Mouse (Mus musculus) G1E-ER4 (cell line): Measurements from ENCODE around the gene Atxn1. TPM values are rescaled to one million over a fixed set of nuclear protein-coding genes. Genes with fewer than 3 reads are reported as not detected.

Experiments used
- GATA1 ChIP-seq: IDR thresholded peaks from one replicate; pipeline ENCODE4 v1.8.0; 2012; ENCODE audit warnings: low read length, inconsistent platforms
- polyA plus RNA-seq: library from polyadenylated mRNA; stranded (reverse); fragments of >175 nt; gene quantifications from 2 replicates; pipeline ENCODE4 v1.2.3, GENCODE M21; 2012

Atxn1 gene
- polyA plus RNA-seq, 1 experiment = 5.5 TPM

- peak; percentile 74 for TF ChIP-seq GATA1
Measured at GRCm38 (mm10) chr13:45849145-45850023, 115.4 kb downstream of the Atxn1 start.

DNA sequence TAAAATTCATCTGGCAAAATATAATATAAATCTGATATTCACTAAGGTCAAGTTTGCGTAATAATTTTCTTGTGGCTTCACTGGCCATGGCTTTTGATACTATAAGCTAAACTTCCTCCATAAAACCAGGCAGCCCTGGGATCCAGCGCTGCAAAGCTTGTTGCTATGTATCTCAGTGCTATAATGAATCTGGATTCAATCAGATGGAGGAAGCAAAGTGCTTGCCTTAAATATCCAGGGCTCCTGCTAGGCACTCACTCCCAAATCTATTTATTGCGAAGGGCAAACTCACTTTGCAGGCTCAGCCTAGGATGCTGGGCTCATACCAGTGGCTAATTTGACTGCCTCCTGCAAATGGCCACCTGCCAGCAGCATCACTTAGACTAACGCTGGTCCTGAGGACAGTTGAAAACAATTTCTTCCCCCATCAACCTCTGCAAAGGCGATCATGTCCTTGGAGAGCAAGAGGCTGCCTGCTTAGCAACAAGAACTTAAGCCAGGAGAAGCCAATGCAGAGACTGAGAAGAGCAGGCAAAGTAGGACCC lies 122.2 kb downstream of the Atxn1 start:
- TF ChIP-seq GATA1 = no peak

GRCm38 (mm10) chr13:45839901-45840300 lies 124.9 kb downstream of the Atxn1 start:
- TF ChIP-seq GATA1 = no peak

- TF ChIP-seq GATA1 = no peak
Measured at GRCm38 (mm10) chr13:45837609-45838220, 127.1 kb downstream of the Atxn1 start.

GRCm38 (mm10) chr13:45836377-45837054 lies 128.3 kb downstream of the Atxn1 start:
- TF ChIP-seq GATA1 = no peak

DNA sequence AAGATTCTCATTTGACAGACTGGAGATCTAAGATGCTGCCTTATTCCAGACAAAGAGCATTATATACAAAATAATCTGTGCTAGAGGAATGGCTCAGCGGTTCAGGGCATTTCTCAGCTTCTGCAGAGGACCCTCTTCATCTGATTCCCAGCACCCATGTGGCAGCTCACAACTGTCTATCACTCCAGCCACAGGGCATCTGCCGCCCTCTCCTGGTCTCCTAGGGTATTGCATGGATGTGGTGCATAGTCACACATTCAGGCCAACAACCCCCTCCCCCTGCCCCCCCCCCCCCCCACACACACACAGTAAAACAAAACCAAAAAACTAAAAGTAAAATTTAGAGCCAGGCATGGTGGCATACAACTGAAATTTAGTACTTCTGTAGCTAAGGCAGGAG lies 130.5 kb downstream of the Atxn1 start:
- TF ChIP-seq GATA1 = no peak

DNA sequence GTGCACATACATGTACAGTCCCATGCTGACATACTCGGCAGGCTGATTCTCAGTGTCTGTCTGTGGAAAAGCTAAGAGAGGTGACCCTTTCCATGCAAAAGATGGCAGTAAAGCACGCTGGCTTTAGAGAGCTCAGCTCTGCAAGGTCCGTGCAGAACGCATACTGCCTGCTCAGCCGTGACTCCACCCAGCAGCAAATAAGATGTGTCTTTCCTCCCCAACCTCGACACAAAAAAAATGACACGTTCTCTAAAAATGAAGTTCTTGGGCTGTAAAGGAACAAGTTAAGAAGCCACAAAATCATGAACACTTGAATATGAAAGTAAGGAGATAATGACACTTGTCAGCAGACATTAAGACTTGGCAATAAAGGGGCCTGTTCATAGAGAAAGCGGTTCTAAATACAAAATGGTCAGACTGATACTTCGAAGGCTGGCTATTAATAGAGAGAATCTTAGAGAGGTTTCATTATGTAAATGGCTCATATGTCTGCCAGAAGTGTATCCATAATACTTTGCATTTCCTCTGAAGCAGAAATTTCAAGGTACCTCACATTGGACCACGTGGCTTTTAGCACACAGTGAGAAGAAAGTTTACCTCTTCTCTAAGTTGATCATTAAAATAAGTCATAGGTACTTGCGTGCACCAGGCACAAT lies 132.0 kb downstream of the Atxn1 start:
- TF ChIP-seq GATA1 = no peak

- no peak for TF ChIP-seq GATA1
Measured at GRCm38 (mm10) chr13:45829341-45829936, 135.4 kb downstream of the Atxn1 start.

DNA sequence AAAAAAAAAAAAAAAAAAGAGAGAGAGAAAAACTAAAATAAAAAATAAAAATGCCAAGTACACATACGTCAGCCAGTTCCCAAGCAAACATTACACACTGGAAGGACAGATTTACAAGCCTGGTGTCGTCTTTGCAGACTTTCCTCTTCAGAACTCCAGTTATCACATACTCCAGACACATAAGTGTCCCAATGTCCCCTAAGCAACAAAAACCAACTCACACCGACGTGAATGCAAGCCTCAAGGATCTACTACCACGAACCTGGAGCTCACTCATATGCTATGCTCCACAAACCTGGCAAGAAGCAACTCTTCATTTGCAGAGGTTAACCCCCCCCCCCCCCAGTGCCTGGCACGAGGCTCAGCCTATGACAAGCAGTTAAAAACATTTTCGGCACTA lies 136.8 kb downstream of the Atxn1 start:
- TF ChIP-seq GATA1 = no peak

DNA sequence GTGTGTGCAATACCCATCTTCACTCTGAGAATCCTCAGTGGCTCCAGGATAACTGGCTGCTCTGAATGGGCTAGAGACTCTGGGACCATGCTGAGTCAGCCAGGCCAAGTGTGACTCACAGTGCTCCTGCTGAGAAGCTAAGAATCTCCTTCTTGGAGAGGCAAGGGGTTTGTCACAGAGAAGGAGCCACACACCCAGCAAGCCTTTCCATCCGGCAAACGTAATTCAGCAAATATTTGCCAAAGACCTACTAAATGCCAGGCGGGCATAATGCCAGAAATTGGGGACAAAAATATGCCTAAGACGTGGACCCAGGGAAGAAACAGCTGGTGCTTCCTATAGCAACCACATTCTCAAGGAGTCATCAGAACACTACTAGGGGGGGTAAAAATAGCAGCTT lies 137.2 kb downstream of the Atxn1 start:
- TF ChIP-seq GATA1 = no peak

DNA sequence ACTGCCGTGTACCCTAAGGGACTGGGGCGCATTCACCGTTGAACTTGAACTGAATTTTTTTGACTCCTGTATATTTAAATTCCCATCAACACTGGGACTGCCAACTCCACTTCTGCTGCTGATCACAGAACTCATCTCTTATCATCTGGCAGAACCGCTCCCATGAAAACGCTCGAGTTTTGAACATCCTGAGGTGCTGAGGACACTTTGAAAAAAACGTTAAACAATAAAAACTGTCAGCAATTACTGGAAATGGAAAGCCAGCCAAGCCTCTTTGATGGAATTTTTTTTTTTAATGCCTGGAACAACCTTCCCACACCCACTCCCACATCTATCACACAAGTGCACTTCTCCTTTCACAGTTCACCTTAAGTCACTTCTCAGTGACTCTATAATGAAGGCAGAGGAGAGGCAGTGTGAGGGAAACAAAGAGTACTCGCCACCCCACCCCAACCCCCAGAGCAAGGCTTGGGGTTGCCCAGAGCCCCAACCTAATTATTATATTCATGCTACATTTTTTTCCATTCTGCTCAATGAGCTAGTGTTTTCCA lies 137.7 kb downstream of the Atxn1 start:
- TF ChIP-seq GATA1 = no peak

DNA sequence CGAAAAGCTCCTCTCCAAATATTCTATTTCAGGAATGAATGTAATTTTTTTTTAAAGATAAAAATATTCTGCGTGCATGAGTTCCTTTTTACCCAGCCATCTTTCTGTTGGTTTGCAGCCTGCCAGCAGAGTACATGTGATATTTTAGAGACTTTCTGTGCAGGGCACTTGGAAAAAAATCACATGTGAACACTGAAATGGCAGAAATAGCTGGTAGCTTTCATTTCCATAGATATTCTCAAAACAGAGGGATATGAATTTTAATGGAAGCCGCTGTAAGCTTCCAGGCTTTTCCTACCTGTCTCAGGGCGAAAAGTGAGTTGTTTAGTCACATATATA lies 142.3 kb downstream of the Atxn1 start:
- no peak for TF ChIP-seq GATA1

DNA sequence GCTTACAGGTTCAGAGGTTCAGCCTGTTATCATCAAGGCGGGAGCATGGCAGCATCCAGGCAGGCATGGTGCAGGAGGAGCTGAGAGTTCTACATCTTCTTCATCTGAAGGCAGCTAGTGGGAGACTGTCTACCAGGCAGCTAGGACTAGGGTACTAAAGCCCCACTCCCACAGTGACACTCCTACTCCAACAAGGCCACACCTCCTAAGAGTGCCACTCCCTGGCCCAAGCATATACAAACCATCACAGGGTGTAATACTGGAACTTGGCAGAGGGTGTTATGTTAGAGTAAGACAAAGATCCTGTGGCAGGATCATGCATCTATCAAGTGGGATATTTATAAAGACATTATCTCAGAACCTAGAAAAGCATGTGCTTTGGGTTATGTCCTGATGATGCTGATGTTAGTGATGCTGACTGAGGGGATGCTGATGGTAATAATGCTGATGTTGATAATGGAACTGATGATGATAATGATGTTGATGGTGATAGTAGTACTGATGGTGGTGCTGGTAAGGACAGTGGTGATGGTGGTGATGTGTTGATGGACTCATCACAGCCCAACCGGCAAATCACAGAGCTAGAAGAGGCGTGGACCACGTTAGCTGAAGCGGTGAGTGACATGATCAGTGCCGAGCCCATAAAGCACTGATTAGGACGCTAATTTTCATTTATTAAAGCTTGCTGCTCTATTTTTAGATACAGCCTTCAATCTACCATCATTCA lies 142.9 kb downstream of the Atxn1 start:
- no peak for TF ChIP-seq GATA1

DNA sequence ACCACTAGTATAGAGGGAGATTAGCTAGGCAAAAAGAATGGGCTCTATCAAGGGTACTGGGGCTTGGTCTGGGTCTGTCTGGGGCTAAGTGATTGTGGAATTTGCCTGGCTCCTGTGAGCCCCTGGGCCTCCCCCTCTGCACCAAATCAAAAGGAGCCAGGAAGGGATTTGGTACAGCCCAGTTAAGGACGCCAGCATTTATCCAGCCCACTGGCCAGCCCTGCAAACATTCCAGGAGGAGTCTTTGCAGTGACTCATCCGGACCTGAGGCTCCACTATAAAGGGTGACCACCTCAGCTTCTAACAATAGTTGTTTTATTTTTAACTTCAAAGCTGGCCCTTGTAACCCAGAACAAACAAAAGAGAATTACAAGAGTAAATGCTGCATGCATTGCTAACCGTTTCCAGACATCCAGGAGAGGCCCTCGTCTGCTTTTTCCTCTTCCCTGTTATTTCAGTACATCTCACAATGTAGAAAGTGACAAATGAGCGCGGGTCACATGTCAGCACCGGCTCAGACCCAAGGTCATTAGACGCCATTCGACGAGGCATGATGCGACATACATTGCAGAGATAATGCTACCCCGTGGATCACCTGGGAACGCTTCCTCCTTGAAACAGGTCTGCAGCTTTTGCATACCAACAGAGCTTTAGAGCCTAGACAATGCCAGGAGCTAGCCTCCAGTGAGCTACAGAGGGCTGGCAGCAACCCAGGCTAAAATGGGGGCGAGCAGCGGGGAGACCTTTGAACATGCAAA lies 144.2 kb downstream of the Atxn1 start:
- TF ChIP-seq GATA1 = no peak
